Mouse (Mus musculus) thymus, postnatal 0 days (tissue): ENCODE data around the gene Odr4. TPM values are rescaled to one million over a fixed set of nuclear protein-coding genes. Genes with fewer than 3 reads are reported as not detected.

Source experiments
- polyA plus RNA-seq: library from polyadenylated mRNA; unstranded; fragments of >200 nt; fragmentation: Nextera tagmentation; extraction: Ambion mirVana; gene quantifications from 2 replicates; pipeline ENCODE4 v1.2.1, GENCODE M21; 2015

Odr4 gene
- polyA plus RNA-seq, 1 experiment from 2014 or later, result 23.1 TPM

Other genes starting within 250 kb of the Odr4 start
- gene Pdc, start 73.7 kb downstream of the Odr4 start, polyA plus RNA-seq, result not detected in 2 replicates
- gene Tpr, start 242 bp downstream of the Odr4 start, polyA plus RNA-seq, result 196 and 230 TPM in 2 replicates
- 0.81 and 1.8 TPM in 2 replicates for gene Prg4, start 73.1 kb upstream of the Odr4 start, polyA plus RNA-seq